In genomic region chr10:75111446-75112201, GRCm38 (mm10) we compare ENCODE assay signal across 16 mouse cellular contexts. TPM values are rescaled to one million over a fixed set of nuclear protein-coding genes. Genes with fewer than 3 reads are reported as not detected.
DNase-seq lines count a peak whose midpoint lies in the region; ATAC-seq lines count a peak whose summit lies in the region.
"Had no signal": no experiment of that assay in that cellular context is flagged by ENCODE, and none has a peak within 500 bp of the region (broad histone marks: within the 10 kb centered on the region; RNA-seq: fewer than 3 reads in every experiment).

No protein-coding gene starts in this region.

- H3K27me3 ChIP-seq in heart, embryonic 10.5 days (ENCODE audit: insufficient read depth, poor library complexity, severe bottlenecking), result peaks cover 7% of the 10 kb centered on the region; the same call in 1 of the 2 replicates
- H3K27me3 ChIP-seq in heart, embryonic 12.5 days (replicated peaks), result no peaks in the 10 kb centered on the region
- no peaks in the 10 kb centered on the region for H3K27me3 ChIP-seq in liver, embryonic 12.5 days (replicated peaks)
- H3K27me3 ChIP-seq in embryonic facial prominence, embryonic 15.5 days, result no peaks in the 10 kb centered on the region
- H3K27me3 ChIP-seq in stomach, embryonic 15.5 days (replicated peaks), result no peaks in the 10 kb centered on the region
- H3K27me3 ChIP-seq: liver, embryonic 13.5 days; midbrain, embryonic 12.5 days had no signal

- no peaks in the 10 kb centered on the region for H3K9me3 ChIP-seq in heart, embryonic 10.5 days
- no peaks in the 10 kb centered on the region for H3K9me3 ChIP-seq in heart, embryonic 12.5 days (replicated peaks)
- H3K9me3 ChIP-seq in liver, embryonic 12.5 days (replicated peaks), result no peaks in the 10 kb centered on the region
- H3K9me3 ChIP-seq in embryonic facial prominence, embryonic 15.5 days (replicated peaks), result no peaks in the 10 kb centered on the region
- no peaks in the 10 kb centered on the region for H3K9me3 ChIP-seq in stomach, embryonic 15.5 days
- H3K9me3 ChIP-seq: liver, embryonic 13.5 days; midbrain, embryonic 12.5 days had no signal

- no peak overlapping the region for H3K9ac ChIP-seq in heart, embryonic 12.5 days
- H3K9ac ChIP-seq in liver, embryonic 12.5 days, result no peak overlapping the region
- no peak overlapping the region for H3K9ac ChIP-seq in embryonic facial prominence, embryonic 15.5 days
- H3K9ac ChIP-seq in stomach, embryonic 15.5 days, result no peak overlapping the region
- H3K9ac ChIP-seq: liver, embryonic 13.5 days; midbrain, embryonic 12.5 days had no signal

- H3K4me1 ChIP-seq in heart, embryonic 10.5 days, result peaks cover 39% of the 10 kb centered on the region
- peaks cover 45% of the 10 kb centered on the region for H3K4me1 ChIP-seq in heart, embryonic 12.5 days (replicated peaks)
- H3K4me1 ChIP-seq in liver, embryonic 12.5 days, result peaks cover 10% of the 10 kb centered on the region
- H3K4me1 ChIP-seq in embryonic facial prominence, embryonic 15.5 days, result peaks cover 61% of the 10 kb centered on the region
- peaks cover 18% of the 10 kb centered on the region for H3K4me1 ChIP-seq in stomach, embryonic 15.5 days

- DNase-seq in heart, embryonic 10.5 days (ENCODE audit: low spot score), result no peak
- DNase-seq in liver, result no peak
- no peak for DNase-seq in lung, adult 18-20 months
- no peak for DNase-seq in layer of hippocampus, adult 18-20 months (ENCODE audit: low spot score in 2 of 2)
- DNase-seq: adrenal gland, adult 8-10 months; heart, adult 18-20 months; layer of hippocampus, postnatal 36 days; liver, embryonic 13.5 days; thymus, postnatal 25 days had no signal

- peak overlapping the region; percentile 29; the same call in 1 of the 2 replicates for H3K27ac ChIP-seq in heart, embryonic 10.5 days
- no peak overlapping the region for H3K27ac ChIP-seq in heart, embryonic 12.5 days (ENCODE audit: poor library complexity, severe bottlenecking)
- 0 out of 2 replicates have a peak overlapping the region, but pooled peaks have one; percentile 1 for H3K27ac ChIP-seq in liver, embryonic 12.5 days
- peak overlapping the region; percentile 72 for H3K27ac ChIP-seq in embryonic facial prominence, embryonic 15.5 days (replicated peaks)
- peak overlapping the region; percentile 5; the same call in 1 of the 2 replicates for H3K27ac ChIP-seq in stomach, embryonic 15.5 days
- H3K27ac ChIP-seq: liver, embryonic 13.5 days; midbrain, embryonic 12.5 days had no signal

- no peak for ATAC-seq in heart, embryonic 12.5 days (ENCODE audit: insufficient number of reproducible peaks, low FRiP score)
- ATAC-seq in liver, embryonic 12.5 days, result no peak
- no peak for ATAC-seq in embryonic facial prominence, embryonic 15.5 days (ENCODE audit: insufficient number of reproducible peaks, low FRiP score, low TSS enrichment, low read depth)
- no peak for ATAC-seq in stomach, embryonic 15.5 days (ENCODE audit: insufficient read depth, low FRiP score, low read depth)
- ATAC-seq: intestine, postnatal 0 days had no signal

- H3K4me2 ChIP-seq in heart, embryonic 12.5 days, result no peak overlapping the region
- no peak overlapping the region for H3K4me2 ChIP-seq in liver, embryonic 12.5 days
- no peak overlapping the region for H3K4me2 ChIP-seq in embryonic facial prominence, embryonic 15.5 days (replicated peaks)
- no peak overlapping the region for H3K4me2 ChIP-seq in stomach, embryonic 15.5 days
- H3K4me2 ChIP-seq: liver, embryonic 13.5 days; midbrain, embryonic 12.5 days had no signal

- H3K36me3 ChIP-seq in heart, embryonic 10.5 days, result no peaks in the 10 kb centered on the region
- H3K36me3 ChIP-seq in heart, embryonic 12.5 days, result no peaks in the 10 kb centered on the region
- no peaks in the 10 kb centered on the region for H3K36me3 ChIP-seq in liver, embryonic 12.5 days
- no peaks in the 10 kb centered on the region for H3K36me3 ChIP-seq in embryonic facial prominence, embryonic 15.5 days
- no peaks in the 10 kb centered on the region for H3K36me3 ChIP-seq in stomach, embryonic 15.5 days
- H3K36me3 ChIP-seq: liver, embryonic 13.5 days; midbrain, embryonic 12.5 days had no signal

- no peak overlapping the region for H3K4me3 ChIP-seq in heart, embryonic 10.5 days
- no peak overlapping the region for H3K4me3 ChIP-seq in heart, embryonic 12.5 days
- no peak overlapping the region for H3K4me3 ChIP-seq in liver, embryonic 12.5 days
- no peak overlapping the region for H3K4me3 ChIP-seq in embryonic facial prominence, embryonic 15.5 days (replicated peaks)
- H3K4me3 ChIP-seq in stomach, embryonic 15.5 days (replicated peaks), result no peak overlapping the region
- H3K4me3 ChIP-seq: erythroblast, embryonic 14.5 days; liver, embryonic 13.5 days; midbrain, embryonic 12.5 days had no signal

- WGBS in heart, embryonic 10.5 days, result 70% methylated on average over 11 of the region's 11 CpGs
- WGBS in heart, embryonic 12.5 days, result 71% methylated on average over 11 of the region's 11 CpGs
- 68% methylated on average over 11 of the region's 11 CpGs for WGBS in liver, embryonic 12.5 days (ENCODE audit: insufficient replicate concordance)
- 61% methylated on average over 11 of the region's 11 CpGs for WGBS in embryonic facial prominence, embryonic 15.5 days
- 79% methylated on average over 11 of the region's 11 CpGs for WGBS in stomach, embryonic 15.5 days

RNA-seq across cellular contexts. Expression of gene Bcr, which starts 51.2 kb away (rescaled TPM):
- 26.6 and 41.3 TPM in 2 replicates for polyA plus RNA-seq in heart, embryonic 10.5 days (2016; fragmentation: Nextera tagmentation; extraction: Ambion mirVana)
- 21.9 and 23.7 TPM in 2 replicates for polyA plus RNA-seq in heart, embryonic 12.5 days (2016; fragmentation: Nextera tagmentation; extraction: Ambion mirVana)
- 2.2 and 2.4 TPM in 2 replicates for polyA plus RNA-seq in liver, embryonic 12.5 days (2016; fragmentation: Nextera tagmentation; extraction: Ambion mirVana)
- polyA plus RNA-seq in embryonic facial prominence, embryonic 15.5 days (2015; fragmentation: Nextera tagmentation; extraction: Ambion mirVana), result 7.5 and 9.2 TPM in 2 replicates
- polyA plus RNA-seq in stomach, embryonic 15.5 days (2015; fragmentation: Nextera tagmentation; extraction: Ambion mirVana), result 7.5 and 8.9 TPM in 2 replicates
- 100 to 1,000 TPM; 132 to 133 TPM for total RNA-seq in layer of hippocampus, adult 18-20 months (2021)
